ENCODE assay signal across 17 mouse cellular contexts in the genomic region with DNA sequence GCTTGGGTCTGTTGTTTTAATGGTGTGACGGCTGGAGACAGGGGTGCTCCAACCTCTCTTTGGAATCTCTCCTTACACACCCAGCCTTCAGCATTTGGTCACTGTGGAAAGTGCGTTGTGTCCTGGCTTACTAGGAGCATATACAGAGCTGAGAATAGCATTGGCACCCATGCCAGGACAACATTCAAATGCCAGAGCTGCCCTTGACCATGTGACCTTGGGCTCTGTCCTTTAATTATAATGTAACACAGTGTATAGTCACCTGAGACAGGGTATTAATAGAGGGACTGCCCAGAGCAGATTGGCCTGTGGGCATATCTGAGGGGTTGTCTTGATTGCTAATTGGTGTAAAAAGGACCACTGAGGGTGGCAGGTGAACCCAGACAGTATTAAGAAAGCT.
"Had no signal": no experiment of that assay in that cellular context is flagged by ENCODE, and none has a peak within 500 bp of the region (broad histone marks: within the 10 kb centered on the region; RNA-seq: fewer than 3 reads in every experiment).

No protein-coding gene starts in this region.

- DNase-seq: kidney, postnatal 14 days; kidney, postnatal 4 days; left cerebral cortex, postnatal 4 days; liver, postnatal 0 days; lung, embryonic 14.5 days; right cerebral cortex, postnatal 14 days; right cerebral cortex, postnatal 4 days; thymus, adult 2 months; thymus, postnatal 14 days had no signal

- H3K9ac ChIP-seq: limb, embryonic 12.5 days; limb, embryonic 15.5 days; liver, embryonic 14.5 days; liver, postnatal 0 days; lung, embryonic 14.5 days; midbrain, embryonic 13.5 days had no signal

- H3K4me2 ChIP-seq: limb, embryonic 12.5 days; limb, embryonic 15.5 days; liver, embryonic 11.5 days; lung, embryonic 14.5 days; midbrain, embryonic 13.5 days had no signal

- H3K4me3 ChIP-seq: limb, embryonic 12.5 days; limb, embryonic 15.5 days; midbrain, embryonic 13.5 days had no signal

- ATAC-seq: liver, postnatal 0 days; lung, postnatal 0 days; midbrain, embryonic 13.5 days had no signal

- H3K27ac ChIP-seq: limb, embryonic 12.5 days; limb, embryonic 15.5 days; liver, embryonic 14.5 days; macrophage; midbrain, embryonic 13.5 days; stomach, postnatal 0 days had no signal

- H3K27me3 ChIP-seq: limb, embryonic 15.5 days had no signal

- H3K9me3 ChIP-seq: limb, embryonic 15.5 days; midbrain, embryonic 13.5 days had no signal

- H3K36me3 ChIP-seq: limb, embryonic 12.5 days; limb, embryonic 15.5 days; midbrain, embryonic 13.5 days had no signal
